Mouse (Mus musculus) left cerebral cortex, postnatal 14 days (tissue): ENCODE results near the gene Ptch1. TPM values are rescaled to one million over a fixed set of nuclear protein-coding genes. Genes with fewer than 3 reads are reported as not detected.

Experiments used
- DNase-seq, 2 experiments: peaks; one replicate each; pipeline ENCODE4 v3.0.0; 2021 to 2022; ENCODE audit warnings: low spot score in 2 of 2, mixed read lengths in 1 of 2
- intact Hi-C: fragments of 180-260 bp; cut with DNase I; formaldehyde crosslinking; loops from one replicate; pipeline ENCODE4 v1.15.1; 2025
- total RNA-seq, 2 experiments: library from RNA; stranded (reverse); gene quantifications; 2 replicates each; pipeline ENCODE4 v1.2.3; 2021

Gene Ptch1
- total RNA-seq, 2 experiments from 2014 or later = 44.6 to 45.2 TPM

DNA sequence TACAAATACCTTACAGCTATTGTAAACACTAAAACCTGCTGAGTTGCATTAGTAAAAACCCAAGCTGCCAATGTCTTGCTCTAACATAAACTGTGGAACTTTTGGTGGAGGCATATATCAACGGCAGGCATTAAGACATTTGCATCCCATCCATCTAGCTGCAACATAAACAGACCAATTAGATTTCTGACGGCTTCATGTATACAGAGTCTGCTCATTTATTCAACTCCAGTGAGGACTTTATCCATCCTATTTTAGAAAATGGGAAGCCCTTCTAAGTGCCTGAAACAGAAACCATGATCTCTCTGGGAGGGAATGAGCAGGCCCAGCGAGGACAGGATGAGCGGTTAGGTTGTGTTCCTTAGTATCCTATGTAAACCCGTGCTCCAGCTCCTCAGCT lies 57.9 kb downstream of the Ptch1 start:
- no peak for DNase-seq

DNA sequence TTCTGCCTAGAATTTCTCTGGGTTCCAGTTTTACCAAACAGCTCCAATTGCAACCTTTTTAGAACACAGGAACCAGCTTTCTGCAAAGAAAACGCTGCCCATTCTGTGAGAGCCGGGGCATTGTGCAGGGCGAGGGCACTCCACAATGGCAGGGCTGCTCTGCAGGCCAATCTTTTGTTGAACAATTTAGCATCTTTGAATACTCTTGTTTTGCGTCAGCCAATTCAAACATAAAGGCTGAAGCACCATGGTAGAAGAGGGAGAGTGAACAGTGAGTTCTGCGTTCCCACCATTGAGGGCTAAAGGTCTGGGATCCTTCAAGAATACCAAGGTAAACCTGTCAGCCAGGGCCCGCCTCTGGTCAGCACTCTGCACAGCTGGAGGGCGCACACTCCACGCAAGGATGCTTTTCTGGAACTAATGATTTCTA lies 58.5 kb downstream of the Ptch1 start:
- no peak for DNase-seq
- intact Hi-C loops = no loop called here

More for the DNA sequence above, 57.9 kb downstream of the Ptch1 start:
- intact Hi-C loops = no loop called here

DNA sequence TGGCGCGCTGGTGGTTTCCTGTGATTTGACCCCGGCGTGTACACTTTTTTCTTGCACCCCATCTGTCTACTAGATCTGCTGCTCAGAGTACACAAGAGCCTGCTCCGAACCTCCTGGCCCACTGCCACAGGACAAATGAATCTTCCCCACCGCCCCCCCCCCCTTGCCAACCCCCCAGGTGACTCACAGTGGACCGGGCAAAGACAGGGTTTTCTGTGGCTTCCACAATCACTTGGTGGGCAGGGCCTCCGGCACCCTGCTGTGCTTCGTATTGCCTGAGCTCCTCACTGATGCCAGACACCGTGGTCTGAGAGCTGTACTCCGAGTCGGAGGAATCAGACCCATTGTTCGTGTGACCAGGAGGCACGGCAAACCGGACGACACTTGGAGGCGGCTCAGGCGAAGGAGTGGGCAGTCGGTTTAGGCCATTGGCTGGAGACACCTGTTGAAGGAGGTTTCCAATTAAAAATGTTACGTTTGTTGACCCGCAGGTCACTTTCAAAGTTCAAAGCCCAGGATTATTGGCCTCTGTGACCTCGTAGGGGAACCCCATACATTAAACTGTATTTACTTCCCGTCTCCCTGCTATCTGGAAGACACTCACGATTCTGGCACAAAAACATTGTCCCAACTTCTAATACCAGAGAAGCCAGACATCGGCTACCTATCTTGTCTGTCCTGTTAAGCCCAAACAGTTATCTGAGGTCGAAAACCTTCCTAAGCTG lies 59.9 kb downstream of the Ptch1 start:
- intact Hi-C loops = no loop called here
- DNase-seq = no peak

DNA sequence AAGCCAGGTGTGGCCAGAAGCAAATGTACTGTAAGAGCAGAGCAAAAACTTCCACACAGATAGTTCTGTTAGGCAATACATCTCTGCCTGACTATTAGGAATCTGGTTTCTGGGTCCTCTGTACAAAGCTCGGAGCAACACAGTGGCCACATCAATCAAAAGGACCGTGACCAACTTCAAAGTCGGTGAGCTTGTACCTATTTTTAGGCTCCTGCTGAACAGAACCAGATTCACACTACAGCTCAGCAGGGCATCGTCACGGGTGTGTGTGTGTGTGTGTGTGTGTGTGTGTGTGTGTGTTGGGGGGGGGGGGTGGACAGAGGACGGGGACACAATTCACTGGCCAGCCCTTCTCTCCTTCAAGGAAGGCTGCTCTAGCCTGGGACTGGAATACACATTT lies 61.0 kb downstream of the Ptch1 start:
- DNase-seq = no peak
- intact Hi-C loops = no loop called here

DNA sequence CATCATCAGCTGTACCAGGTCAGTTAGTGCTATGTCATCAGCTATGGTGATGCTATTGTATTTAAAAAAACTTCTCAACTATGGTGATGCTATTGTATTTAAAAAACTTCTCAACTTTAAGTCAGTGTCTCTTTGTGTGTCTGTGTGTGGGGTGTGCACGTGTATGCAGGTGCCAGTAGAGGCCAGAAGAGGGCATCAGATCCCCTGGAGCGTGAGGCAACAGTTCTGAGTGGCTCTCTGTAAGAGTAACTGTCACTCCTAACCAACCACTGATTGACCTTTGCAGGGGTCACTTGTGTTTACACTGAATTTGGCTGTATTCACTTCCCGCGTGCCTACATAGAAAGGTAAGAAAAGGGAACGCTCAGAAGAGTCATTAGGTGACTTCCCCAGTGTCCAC lies 65.6 kb downstream of the Ptch1 start:
- no peak for DNase-seq
- intact Hi-C loops = no loop called here

DNA sequence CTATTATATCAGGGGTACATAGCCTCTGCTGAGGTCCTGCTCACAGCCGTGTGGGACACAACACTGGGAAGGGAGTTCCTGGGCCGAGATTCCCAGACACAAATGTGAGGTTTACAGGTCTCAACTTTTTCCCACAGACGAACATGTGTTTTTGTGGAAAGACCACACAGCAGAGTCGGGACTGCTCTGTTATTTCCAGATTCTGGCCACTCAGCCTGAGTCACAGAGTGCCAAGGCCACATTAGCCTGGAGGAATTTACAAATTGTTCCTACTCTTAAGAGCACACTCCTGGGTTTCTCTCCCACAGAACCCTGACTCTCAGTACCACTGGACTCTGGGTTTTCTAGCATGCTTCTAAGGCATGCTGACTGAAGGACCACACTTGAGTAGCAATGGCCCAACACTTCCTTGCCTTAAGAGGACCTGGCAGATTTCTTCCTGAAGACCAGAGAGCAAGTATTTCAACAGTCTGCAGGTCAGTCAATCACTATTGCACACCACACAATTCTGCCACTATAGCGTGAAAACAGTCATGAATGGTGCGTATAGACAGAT lies 66.3 kb downstream of the Ptch1 start:
- intact Hi-C loops = no loop called here
- no peak for DNase-seq

DNA sequence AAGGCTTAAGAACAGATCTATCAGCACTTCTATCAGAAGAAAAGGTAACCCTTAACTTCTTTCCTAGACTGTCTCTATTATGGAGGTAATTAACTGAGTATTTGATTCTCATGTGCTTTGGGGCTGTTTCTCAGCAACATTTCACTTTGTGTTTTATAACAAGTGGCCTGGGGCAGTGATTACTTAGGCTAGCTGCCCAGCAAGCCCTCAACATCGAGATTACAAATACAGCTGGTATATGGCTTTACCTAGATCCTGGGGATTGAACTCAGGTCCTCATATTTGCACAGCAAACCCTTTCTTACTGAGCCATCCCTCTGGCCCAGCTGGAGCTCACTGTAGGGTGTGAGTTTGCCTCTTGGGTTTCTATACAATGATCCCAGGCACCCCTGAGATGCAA lies 67.0 kb downstream of the Ptch1 start:
- intact Hi-C loops = no loop called here
- DNase-seq = no peak

DNA sequence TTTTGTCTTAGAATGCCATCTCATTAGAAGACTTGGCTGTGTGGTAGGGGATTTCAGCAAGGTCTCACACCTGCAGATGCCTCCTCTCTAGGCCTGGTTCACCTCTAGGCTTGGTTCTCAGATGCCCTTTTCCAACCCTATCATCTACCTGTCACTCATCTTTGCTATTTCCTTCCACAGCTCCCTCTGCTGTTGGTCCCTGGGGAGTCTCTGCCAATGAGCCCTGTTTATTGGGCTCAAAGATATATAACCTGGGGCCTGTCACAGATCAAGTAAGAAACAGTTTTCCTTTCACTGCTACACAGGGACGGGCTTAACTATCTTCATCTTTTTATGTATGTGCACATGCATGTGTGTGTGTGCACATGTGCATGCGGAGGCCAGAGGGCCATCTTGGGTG lies 71.0 kb downstream of the Ptch1 start:
- DNase-seq = no peak
- intact Hi-C loops = no loop called here

DNA sequence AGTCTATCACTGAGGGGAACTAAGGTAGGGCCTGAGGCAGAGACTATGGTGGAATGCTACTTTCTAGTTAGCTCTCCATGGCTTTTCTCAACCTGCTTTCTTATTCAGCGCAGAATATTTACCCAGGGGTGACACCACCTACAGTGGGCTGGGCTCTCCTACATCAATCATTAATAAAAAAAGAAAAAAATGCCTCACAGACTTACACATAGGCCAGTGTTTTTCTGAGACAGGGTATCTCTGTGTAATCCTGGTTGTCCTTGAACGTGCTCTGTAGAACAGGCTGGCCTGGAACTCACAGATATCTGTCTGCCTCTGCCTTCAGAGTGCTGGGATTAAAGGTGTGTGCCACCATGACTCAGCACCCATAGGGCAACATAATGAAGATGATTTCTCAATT lies 73.9 kb downstream of the Ptch1 start:
- DNase-seq = no peak
- intact Hi-C loops = no loop called here

DNA sequence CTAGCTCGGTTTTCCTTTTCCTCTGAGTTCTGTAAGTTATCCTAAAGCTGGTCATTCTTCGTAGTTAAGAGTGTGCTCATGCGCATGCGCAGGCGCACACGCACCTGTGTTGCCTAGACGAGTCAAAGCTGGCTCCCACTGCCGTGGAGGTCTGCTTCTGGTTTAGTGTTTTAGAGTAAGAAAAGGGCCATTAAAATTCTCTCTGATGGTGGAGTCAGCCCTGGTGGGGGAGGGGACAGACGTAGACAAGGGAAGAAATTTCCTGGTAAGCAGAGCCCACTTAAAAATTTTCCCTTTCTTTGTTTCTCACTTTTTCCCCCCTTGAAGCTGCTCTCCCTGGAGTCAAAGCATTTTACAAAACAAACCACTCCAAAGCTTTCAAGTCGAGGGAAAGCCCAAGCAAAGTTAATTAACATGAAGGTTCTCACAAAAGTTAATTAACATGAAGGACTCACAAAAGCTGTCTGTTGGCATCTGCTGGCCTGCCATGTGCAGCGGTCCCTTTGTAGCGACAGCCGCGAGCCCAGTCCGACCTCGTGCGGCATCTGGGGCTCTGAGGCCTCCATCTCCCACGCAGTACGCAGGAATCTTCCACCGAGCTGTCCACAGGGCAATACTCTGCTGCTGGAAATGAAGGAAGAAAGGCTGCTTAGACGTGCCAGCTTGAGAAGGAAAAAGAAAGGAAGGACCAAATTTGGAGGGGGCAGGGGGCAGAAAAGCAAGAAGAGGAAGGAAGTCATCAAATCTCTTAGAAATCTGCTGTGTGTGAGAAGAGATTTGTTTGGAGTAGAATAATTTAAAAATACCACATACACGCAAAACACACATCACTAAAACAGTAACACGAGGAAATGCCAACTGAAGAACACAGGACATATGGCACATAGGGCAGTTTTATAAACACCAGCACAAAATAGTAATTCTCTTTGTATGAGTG lies 76.5 kb downstream of the Ptch1 start, which contains the start of gene Fancc:
Gene Fancc (minus strand): TSS at position 633 of the 937 bp plus-strand sequence.
- intact Hi-C loops = no loop called here
- peak in 1 of 2 experiments; percentile 30 for DNase-seq

DNA sequence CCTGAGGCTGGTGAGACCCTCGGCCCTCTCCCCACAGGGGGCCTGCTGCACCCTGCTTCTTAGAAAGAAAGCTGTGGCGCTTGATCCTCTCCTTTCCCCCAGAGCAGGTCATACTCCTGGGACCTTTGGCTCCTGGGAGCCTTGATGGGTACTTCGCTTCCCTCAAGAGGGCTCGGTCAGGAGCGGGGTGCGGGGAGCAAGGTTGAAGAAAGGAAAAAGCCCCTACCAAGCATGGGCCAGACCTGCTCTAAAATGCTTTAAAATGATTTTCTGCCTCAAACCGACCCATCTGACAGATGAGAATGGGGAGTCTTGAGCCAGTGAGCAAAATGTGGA lies 85.7 kb downstream of the Ptch1 start:
- intact Hi-C loops = no loop called here

DNA sequence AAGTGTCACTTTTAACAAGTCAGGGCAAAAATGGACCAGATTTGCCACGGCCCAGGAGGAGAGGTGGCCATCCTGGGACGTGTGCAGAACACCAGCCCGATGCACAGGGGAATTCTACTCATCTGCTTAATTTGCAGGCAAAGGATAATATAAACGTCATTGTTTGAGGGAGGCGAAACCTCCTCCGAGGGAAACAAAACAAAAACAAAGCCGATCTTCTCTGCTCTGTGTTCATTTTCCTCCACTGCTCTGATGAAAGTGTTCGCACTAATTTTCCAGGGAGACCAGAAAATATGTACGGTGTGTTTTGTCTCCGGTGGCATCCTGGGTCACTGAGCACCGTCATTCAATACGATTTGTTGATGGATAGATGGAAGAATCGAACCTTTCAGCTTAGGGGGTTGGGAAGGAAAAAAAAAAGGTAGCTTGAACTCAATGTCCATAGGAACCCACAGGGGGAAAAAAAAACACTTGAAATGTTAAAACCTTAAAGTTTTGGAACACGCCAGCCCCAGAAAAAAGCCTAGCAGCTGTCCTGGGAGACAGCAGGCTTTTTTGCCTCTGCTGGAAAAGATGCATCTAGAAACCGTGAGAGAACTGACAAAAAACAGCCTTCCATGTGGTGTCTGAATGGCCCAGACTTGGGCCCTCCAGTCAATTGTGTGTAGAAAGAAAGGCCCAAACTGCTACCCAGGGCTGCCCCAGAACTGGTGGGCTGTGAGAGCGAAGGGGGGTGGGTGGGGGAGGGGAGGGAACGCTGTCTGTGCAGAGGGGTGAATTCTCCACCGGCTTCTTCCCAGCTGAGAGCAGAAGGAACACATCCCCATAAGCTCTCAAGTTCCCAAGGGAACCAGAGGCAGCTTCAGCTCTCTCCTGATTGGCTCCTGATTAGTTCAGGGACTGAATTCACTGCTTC lies 86.3 kb downstream of the Ptch1 start:
- intact Hi-C loops = no loop called here
- no peak for DNase-seq

More for the DNA sequence above, 85.7 kb downstream of the Ptch1 start:
- no peak for DNase-seq

DNA sequence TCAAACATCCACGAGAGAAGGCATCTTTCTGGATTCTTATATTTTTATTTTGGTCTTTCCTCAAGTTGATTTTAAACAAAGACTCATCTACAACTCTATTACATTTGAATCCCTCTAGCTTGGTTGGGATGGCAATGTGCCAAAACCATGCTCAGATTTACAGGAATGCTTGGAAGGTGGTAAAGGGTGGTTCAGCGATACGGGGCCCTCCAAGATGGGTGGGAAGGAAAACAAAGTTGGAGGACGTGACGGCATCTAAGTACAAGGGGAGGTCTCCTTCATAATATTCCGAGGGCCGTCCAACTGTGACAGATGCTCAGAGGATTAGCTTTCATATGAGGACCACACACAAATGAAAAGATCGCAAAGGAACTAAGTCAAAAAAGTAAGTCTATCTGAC lies 98.0 kb downstream of the Ptch1 start:
- no peak for DNase-seq
- intact Hi-C loops = no loop called here

Other genes starting within 250 kb of the Ptch1 start
- 1 to 10 TPM; 5.4 to 5.6 TPM for gene Fancc, start 76.3 kb downstream of the Ptch1 start, total RNA-seq
- gene Ercc6l2, start 241.6 kb upstream of the Ptch1 start, total RNA-seq = 10 to 100 TPM; 15.2 to 15.5 TPM